Mouse (Mus musculus): ENCODE measurements around the gene Iqcd. TPM values are rescaled to one million over a fixed set of nuclear protein-coding genes. Genes with fewer than 3 reads are reported as not detected.

Iqcd gene
- polyA plus RNA-seq, 2 experiments, result 1.0 to 2.0 TPM

DNA sequence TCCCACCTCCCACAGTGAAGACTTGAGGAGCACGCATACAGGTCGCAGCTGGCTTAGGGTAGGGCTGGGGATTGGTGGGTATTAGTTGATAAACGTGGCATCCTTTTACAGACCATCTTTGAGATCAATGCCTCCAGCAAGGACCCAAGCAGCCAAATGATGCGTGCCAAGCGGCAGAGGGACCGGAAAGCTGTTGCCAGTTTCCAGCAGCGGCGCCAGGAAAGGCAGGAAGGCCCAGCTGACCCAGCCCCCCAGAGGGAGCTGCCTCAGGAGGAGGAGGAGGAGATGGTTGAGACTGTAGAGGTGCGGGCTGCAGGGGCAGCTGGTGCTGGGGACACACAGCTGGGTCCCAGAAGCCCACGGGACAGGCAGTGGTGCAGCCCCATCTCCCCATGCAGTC, 35.6 kb downstream of the Iqcd start:
- Histone ChIP-seq H3K9me3 (ENCODE audit: control insufficient read depth, low read length) (no peaks in the 10 kb centered on the region), H3K27ac (no peak overlapping the region), H3K36me3 (replicated peaks; ENCODE audit: control insufficient read depth, insufficient read depth, low read depth) (peaks cover 17% of the 10 kb centered on the region), H3K27me3 (ENCODE audit: control insufficient read depth, insufficient read depth, low read length) (no peaks in the 10 kb centered on the region), H3K9ac (replicated peaks) (no peak overlapping the region), H3K4me2 (ENCODE audit: low read depth) (no peak overlapping the region), H3K4me1 (replicated peaks; ENCODE audit: control insufficient read depth in 2 of 2, insufficient read depth in 2 of 2, low read length in 1 of 2) (no peaks in the 10 kb centered on the region), H3K4me3 (ENCODE audit: insufficient read depth in 1 of 2, low read depth in 2 of 2, low read length in 2 of 2) (no peak overlapping the region)
- 81% methylated on average over 10 of the region's 10 CpGs for WGBS (ENCODE audit: insufficient replicate concordance)
- no peak for TF ChIP-seq EP300 (IDR thresholded peaks at IDR 0.05; ENCODE audit: low read depth)
- no peak for TF ChIP-seq CTCF (IDR thresholded peaks at IDR 0.05; ENCODE audit: low read depth)
- ATAC-seq (ENCODE audit: insufficient read depth) (no peak), DNase-seq (ENCODE audit: low read depth in 3 of 3, low spot score in 3 of 3) (no peak)

DNA sequence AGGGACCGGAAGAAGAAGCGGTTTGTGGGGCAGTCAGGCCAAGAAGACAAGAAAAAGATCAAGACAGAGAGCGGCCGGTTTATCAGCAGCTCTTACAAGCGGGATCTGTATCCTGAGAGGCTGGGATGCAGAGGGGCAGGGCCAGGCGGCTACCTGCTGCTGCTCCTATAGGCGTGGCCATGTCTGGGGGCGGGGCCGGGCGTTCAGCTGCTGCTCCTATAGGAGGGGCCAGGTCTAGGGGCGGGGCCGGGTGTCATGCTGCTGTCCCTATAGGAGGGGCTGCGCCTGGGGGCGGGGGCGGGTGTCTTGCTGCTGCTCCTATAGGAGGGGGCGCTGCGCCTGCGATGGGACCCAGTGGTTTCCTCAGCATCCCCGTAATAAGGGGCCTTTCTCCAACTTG, 37.6 kb downstream of the Iqcd start:
- Histone ChIP-seq H3K4me3 (ENCODE audit: insufficient read depth in 1 of 2, low read depth in 2 of 2, low read length in 2 of 2) (no peak overlapping the region), H3K4me2 (ENCODE audit: low read depth) (no peak overlapping the region), H3K9me3 (ENCODE audit: control insufficient read depth, low read length) (no peaks in the 10 kb centered on the region), H3K27me3 (ENCODE audit: control insufficient read depth, insufficient read depth, low read length) (peaks cover 7% of the 10 kb centered on the region), H3K27ac (no peak overlapping the region), H3K36me3 (replicated peaks; ENCODE audit: control insufficient read depth, insufficient read depth, low read depth) (peaks cover 12% of the 10 kb centered on the region), H3K9ac (replicated peaks) (no peak overlapping the region), H3K4me1 (replicated peaks; ENCODE audit: control insufficient read depth in 2 of 2, insufficient read depth in 2 of 2, low read length in 1 of 2) (no peaks in the 10 kb centered on the region)
- TF ChIP-seq EP300 (IDR thresholded peaks at IDR 0.05; ENCODE audit: low read depth), result no peak
- no peak for TF ChIP-seq CTCF (IDR thresholded peaks at IDR 0.05; ENCODE audit: low read depth)
- no peak for DNase-seq (ENCODE audit: low read depth in 3 of 3, low spot score in 3 of 3)
- ATAC-seq (ENCODE audit: insufficient read depth), result peak; percentile 61
- 53% methylated on average over 19 of the region's 19 CpGs for WGBS (ENCODE audit: insufficient replicate concordance)

DNA sequence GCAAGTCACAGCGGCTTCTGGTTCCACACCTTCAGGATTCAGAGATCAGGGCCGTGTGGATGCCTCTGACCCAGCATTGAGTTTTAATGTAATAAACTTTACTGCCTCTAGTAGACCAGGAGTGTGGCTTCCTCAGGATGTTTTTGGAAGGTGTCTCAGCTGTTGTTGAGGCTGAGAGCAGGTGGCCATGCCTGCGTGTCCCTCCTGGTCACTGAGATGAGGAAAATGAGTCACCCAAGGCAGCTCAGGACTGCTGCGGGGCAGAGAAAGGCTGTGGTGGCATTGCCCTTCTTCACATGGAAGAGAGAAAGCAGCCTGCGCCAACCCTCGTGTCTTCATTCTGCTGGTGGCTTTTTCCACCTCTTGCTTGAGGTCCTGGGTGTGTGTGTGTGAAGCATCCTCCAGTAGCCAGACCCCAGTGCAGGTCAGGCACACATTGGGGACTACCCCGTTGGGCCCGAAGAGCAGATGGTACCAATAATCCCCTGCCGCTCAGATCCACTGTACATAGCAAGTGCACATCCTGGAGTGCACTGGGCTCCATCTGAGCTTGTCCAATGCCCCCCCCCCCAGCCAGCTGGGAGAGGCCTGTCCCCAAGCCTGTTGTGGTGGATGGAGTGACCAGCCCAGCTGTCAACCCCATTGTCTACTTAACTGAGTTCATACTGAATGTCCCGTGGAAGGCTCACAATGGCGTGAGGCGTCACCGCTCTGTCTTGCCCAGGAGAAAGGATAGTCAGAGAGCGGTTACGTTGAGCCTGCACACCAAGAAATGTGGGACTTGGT, 38.9 kb downstream of the Iqcd start:
- Histone ChIP-seq H3K27ac (no peak overlapping the region), H3K36me3 (replicated peaks; ENCODE audit: control insufficient read depth, insufficient read depth, low read depth) (peaks cover 5% of the 10 kb centered on the region), H3K4me1 (replicated peaks; ENCODE audit: control insufficient read depth in 2 of 2, insufficient read depth in 2 of 2, low read length in 1 of 2) (no peaks in the 10 kb centered on the region), H3K9me3 (ENCODE audit: control insufficient read depth, low read length) (peaks cover 3% of the 10 kb centered on the region), H3K4me3 (ENCODE audit: insufficient read depth in 1 of 2, low read depth in 2 of 2, low read length in 2 of 2) (no peak overlapping the region), H3K27me3 (ENCODE audit: control insufficient read depth, insufficient read depth, low read length) (peaks cover 7% of the 10 kb centered on the region), H3K9ac (replicated peaks) (no peak overlapping the region), H3K4me2 (ENCODE audit: low read depth) (no peak overlapping the region)
- 83% methylated on average over 15 of the region's 15 CpGs for WGBS (ENCODE audit: insufficient replicate concordance)
- DNase-seq (ENCODE audit: low read depth in 3 of 3, low spot score in 3 of 3) (no peak), ATAC-seq (ENCODE audit: insufficient read depth) (no peak)
- TF ChIP-seq CTCF (IDR thresholded peaks at IDR 0.05; ENCODE audit: low read depth) (no peak), EP300 (IDR thresholded peaks at IDR 0.05; ENCODE audit: low read depth) (no peak)

DNA sequence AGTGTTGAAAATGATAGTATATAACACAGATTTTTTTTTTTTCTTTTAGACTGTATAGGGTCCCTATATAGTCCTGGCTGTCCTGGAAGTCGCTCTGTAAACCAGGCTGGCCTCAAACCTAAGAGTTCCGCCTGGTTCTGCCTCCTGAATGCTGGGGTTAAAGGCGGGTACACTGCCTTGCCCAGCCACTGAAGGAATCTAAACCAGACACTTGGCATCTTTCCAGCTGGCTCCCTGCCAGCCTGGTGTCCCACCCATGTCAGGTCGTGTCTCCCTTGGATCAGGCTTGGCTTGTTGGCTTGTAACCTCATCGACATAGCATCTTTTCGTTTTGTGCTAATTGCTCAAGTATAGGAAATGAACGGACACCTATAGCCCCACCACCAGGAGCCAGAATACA, 39.8 kb downstream of the Iqcd start:
- no peak overlapping the region for H3K27ac ChIP-seq
- no peak overlapping the region for H3K4me3 ChIP-seq (ENCODE audit: insufficient read depth in 1 of 2, low read depth in 2 of 2, low read length in 2 of 2)
- TF ChIP-seq EP300 (IDR thresholded peaks at IDR 0.05; ENCODE audit: low read depth), result no peak
- no peak for TF ChIP-seq CTCF (IDR thresholded peaks at IDR 0.05; ENCODE audit: low read depth)
- WGBS (ENCODE audit: insufficient replicate concordance), result 61% methylated on average over 7 of the region's 7 CpGs
- peaks cover 3% of the 10 kb centered on the region for H3K9me3 ChIP-seq (ENCODE audit: control insufficient read depth, low read length)
- no peak overlapping the region for H3K9ac ChIP-seq (replicated peaks)
- H3K4me2 ChIP-seq (ENCODE audit: low read depth), result no peak overlapping the region
- H3K36me3 ChIP-seq (replicated peaks; ENCODE audit: control insufficient read depth, insufficient read depth, low read depth), result no peaks in the 10 kb centered on the region; the same call in none of the 2 replicates
- DNase-seq (ENCODE audit: low read depth in 3 of 3, low spot score in 3 of 3), result no peak
- ATAC-seq (ENCODE audit: insufficient read depth), result no peak
- H3K4me1 ChIP-seq (replicated peaks; ENCODE audit: control insufficient read depth in 2 of 2, insufficient read depth in 2 of 2, low read length in 1 of 2), result no peaks in the 10 kb centered on the region
- H3K27me3 ChIP-seq (ENCODE audit: control insufficient read depth, insufficient read depth, low read length), result peaks cover 7% of the 10 kb centered on the region

DNA sequence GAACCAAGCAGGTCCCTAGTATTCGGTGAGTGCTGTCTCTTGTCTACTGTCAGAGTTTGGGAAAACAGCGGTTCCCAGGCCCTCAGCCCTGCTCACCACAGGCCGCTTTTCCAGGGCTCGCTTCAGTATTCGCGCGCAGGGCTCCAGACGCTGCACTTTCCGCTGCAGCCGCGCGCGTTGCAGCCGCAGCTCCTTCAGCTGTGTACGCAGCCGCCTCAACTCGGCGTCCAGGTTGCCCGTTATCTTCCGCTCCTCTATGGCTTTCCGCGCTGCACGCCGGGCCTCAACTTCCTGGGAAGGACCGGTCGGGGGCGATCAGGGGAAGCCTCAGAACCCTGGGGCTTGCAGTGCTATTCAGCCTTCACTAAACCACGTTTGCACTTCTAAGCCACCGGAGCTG, 42.3 kb downstream of the Iqcd start:
- Histone ChIP-seq H3K27ac (no peak overlapping the region), H3K27me3 (ENCODE audit: control insufficient read depth, insufficient read depth, low read length) (peaks cover 7% of the 10 kb centered on the region), H3K4me2 (ENCODE audit: low read depth) (no peak overlapping the region), H3K36me3 (replicated peaks; ENCODE audit: control insufficient read depth, insufficient read depth, low read depth) (no peaks in the 10 kb centered on the region), H3K4me1 (replicated peaks; ENCODE audit: control insufficient read depth in 2 of 2, insufficient read depth in 2 of 2, low read length in 1 of 2) (no peaks in the 10 kb centered on the region), H3K4me3 (ENCODE audit: insufficient read depth in 1 of 2, low read depth in 2 of 2, low read length in 2 of 2) (no peak overlapping the region), H3K9me3 (ENCODE audit: control insufficient read depth, low read length) (peaks cover 3% of the 10 kb centered on the region), H3K9ac (replicated peaks) (no peak overlapping the region)
- no peak for DNase-seq (ENCODE audit: low read depth in 3 of 3, low spot score in 3 of 3)
- WGBS (ENCODE audit: insufficient replicate concordance), result 11% methylated on average over 29 of the region's 29 CpGs
- no peak for TF ChIP-seq CTCF (IDR thresholded peaks at IDR 0.05; ENCODE audit: low read depth)
- no peak for ATAC-seq (ENCODE audit: insufficient read depth)

Data from liver, embryonic 14.5 days (tissue).